Mouse (Mus musculus) intestine, postnatal 0 days (tissue): ENCODE measurements around the gene Cyp2d26. TPM values are rescaled to one million over a fixed set of nuclear protein-coding genes. Genes with fewer than 3 reads are reported as not detected.

ENCODE experiments used
- ATAC-seq: fragments of 200-750 bp; cut with Nextera tagmentation; 2 replicates; pipeline ENCODE4 v1.8.0; 2017; ENCODE audit warnings: mild to moderate bottlenecking, moderate TSS enrichment, moderate library complexity
- H3K27ac ChIP-seq: fragments of 300-500 bp; sonication (generic); 2 replicates; pipeline ENCODE4 v1.5.1; 2014; ENCODE audit warnings: mild to moderate bottlenecking, low read depth, low read length, moderate library complexity
- H3K27me3 ChIP-seq: fragments of 300-500 bp; sonication (generic); replicated peaks from 2 replicates; pipeline ENCODE4 v1.6.1; 2014; ENCODE audit warnings: low read length, mixed read lengths; ENCODE audit not compliant: control insufficient read depth, insufficient read depth
- H3K36me3 ChIP-seq: fragments of 300-500 bp; sonication (generic); 2 replicates; pipeline ENCODE4 v1.6.1; 2014; ENCODE audit warnings: mild to moderate bottlenecking, moderate library complexity; ENCODE audit not compliant: control insufficient read depth, insufficient read depth
- H3K4me1 ChIP-seq: fragments of 300-500 bp; sonication (generic); replicated peaks from 2 replicates; pipeline ENCODE4 v1.6.1; 2014; ENCODE audit warnings: antibody characterized with exemption, low read length, mixed read lengths; ENCODE audit not compliant: control insufficient read depth, insufficient read depth
- H3K4me2 ChIP-seq: fragments of 300-500 bp; sonication (generic); replicated peaks from 2 replicates; pipeline ENCODE4 v1.6.1; 2014; ENCODE audit warnings: low read depth, mild to moderate bottlenecking, moderate library complexity
- H3K4me3 ChIP-seq: fragments of 300-500 bp; sonication (generic); 2 replicates; pipeline ENCODE4 v1.5.1; 2014; ENCODE audit warnings: low read depth, low read length
- H3K9ac ChIP-seq: fragments of 300-500 bp; sonication (generic); 2 replicates; pipeline ENCODE4 v1.6.1; 2014; ENCODE audit warnings: mild to moderate bottlenecking, low read depth, low read length
- H3K9me3 ChIP-seq: fragments of 300-500 bp; sonication (generic); 2 replicates; pipeline ENCODE4 v1.6.1; 2016; ENCODE audit warnings: mixed run types; ENCODE audit not compliant: control insufficient read depth
- CTCF ChIP-seq: sonication (generic); IDR thresholded peaks from 2 replicates; pipeline ENCODE4 v1.5.1; 2016; ENCODE audit warnings: low read depth, mild to moderate bottlenecking, control low read depth, antibody characterized with exemption, moderate library complexity
- WGBS: fragments of 180-500 bp; shearing (Covaris S2); extraction: QIAGEN DNeasy Blood & Tissue Kit; methylation state at CpG from one replicate; pipeline ENCODE4 v1.1.7; 2014; 5-methylcytosine and 5-hydroxymethylcytosine counted together
- polyA plus RNA-seq: library from polyadenylated mRNA; unstranded; fragments of >200 nt; fragmentation: Nextera tagmentation; extraction: Ambion mirVana; gene quantifications from 2 replicates; pipeline ENCODE4 v1.2.1, GENCODE M21; 2015

The Cyp2d26 gene
- polyA plus RNA-seq, 1 experiment from 2014 or later, result 87.1 TPM

- Histone ChIP-seq H3K27me3 (no peaks in the 10 kb centered on the region), H3K27ac (no peak overlapping the region), H3K9me3 (no peaks in the 10 kb centered on the region), H3K36me3 (peaks cover 25% of the 10 kb centered on the region), H3K4me2 (no peak overlapping the region), H3K4me3 (no peak overlapping the region), H3K4me1 (no peaks in the 10 kb centered on the region), H3K9ac (no peak overlapping the region)
- TF ChIP-seq CTCF, result peak; percentile 94
- WGBS, result 59% methylated on average over 4 of the region's 4 CpGs
- ATAC-seq, result peak; percentile 49; the same call in 1 of the 2 replicates
These were observed 20.7 kb upstream of the Cyp2d26 start for GRCm38 (mm10) chr15:82814806-82815205.

DNA sequence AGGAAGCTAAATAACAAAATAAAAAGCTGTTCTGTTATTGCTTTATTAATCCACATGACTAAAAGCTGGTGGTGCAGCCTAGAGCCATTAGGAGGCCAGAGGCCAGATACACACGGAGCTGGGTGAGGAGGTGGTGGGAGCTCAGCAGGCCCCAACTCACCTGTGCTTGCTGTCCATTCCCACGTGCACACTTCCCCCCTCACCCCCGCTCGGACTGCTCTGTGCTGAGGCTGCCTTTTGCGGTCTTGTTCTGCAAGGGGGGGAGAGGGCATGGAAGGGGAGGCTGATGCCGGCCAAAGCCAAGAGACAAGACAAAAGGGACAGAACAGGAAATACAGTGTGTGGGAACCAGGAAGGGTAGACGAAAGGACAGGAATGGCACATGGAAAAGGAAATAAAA lies 20.2 kb upstream of the Cyp2d26 start:
- no peak overlapping the region for H3K9ac ChIP-seq
- no peak for TF ChIP-seq CTCF
- H3K27ac ChIP-seq, result no peak overlapping the region
- H3K9me3 ChIP-seq, result no peaks in the 10 kb centered on the region
- H3K4me3 ChIP-seq, result no peak overlapping the region
- H3K36me3 ChIP-seq, result peaks cover 29% of the 10 kb centered on the region
- H3K4me2 ChIP-seq, result no peak overlapping the region
- no peaks in the 10 kb centered on the region for H3K27me3 ChIP-seq
- H3K4me1 ChIP-seq, result no peaks in the 10 kb centered on the region
- WGBS, result 82% methylated on average over 7 of the region's 7 CpGs
- ATAC-seq, result no peak

DNA sequence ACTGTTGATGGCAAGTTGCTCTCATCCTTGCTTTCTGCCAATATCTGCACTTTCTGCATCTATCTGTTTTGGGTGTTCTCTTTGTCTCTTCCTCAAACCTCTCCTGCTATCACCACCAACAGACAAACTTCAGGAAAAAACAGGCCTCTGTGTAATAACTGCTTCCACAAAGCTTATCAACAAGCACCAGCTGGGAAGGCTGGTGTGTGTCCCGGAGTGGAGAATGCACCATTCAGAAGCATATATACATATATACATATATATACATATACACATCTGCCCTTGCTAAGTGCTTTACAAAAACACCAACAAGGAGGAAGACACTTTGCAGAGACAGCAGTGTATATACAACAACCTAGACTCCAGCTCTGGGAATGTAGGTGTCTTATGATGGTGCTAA lies 16.5 kb upstream of the Cyp2d26 start:
- no peak overlapping the region for H3K4me2 ChIP-seq
- no peak for ATAC-seq
- H3K27ac ChIP-seq, result no peak overlapping the region
- H3K4me1 ChIP-seq, result no peaks in the 10 kb centered on the region
- peaks cover 25% of the 10 kb centered on the region for H3K36me3 ChIP-seq
- no peak overlapping the region for H3K4me3 ChIP-seq
- 70% methylated on average over 1 of the region's 1 CpGs for WGBS
- H3K9ac ChIP-seq, result no peak overlapping the region
- H3K9me3 ChIP-seq, result no peaks in the 10 kb centered on the region
- no peaks in the 10 kb centered on the region for H3K27me3 ChIP-seq
- no peak for TF ChIP-seq CTCF

DNA sequence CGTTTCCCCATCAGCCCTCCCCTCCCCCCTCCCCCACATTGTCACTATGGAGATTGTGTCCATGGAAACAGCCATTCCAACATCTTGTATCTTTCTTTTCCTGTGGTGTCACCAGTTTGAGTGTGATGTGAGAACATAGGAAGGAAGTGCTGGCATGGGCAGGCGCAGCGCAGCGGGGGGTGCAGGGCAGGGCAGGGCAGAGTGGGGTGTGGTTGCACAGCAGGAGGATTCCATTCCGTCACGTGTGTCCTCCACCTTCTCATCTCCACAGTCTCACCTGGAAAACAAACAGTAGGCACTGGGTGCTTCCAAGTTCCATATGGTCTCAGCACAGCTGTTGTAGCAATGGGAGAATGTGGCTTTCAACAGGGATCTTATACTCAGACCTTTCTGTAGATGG lies 15.4 kb upstream of the Cyp2d26 start:
- Histone ChIP-seq H3K9me3 (no peaks in the 10 kb centered on the region), H3K27me3 (no peaks in the 10 kb centered on the region), H3K4me3 (no peak overlapping the region), H3K9ac (no peak overlapping the region), H3K4me1 (no peaks in the 10 kb centered on the region), H3K4me2 (no peak overlapping the region), H3K36me3 (peaks cover 22% of the 10 kb centered on the region), H3K27ac (no peak overlapping the region)
- no peak for TF ChIP-seq CTCF
- ATAC-seq, result no peak
- 73% methylated on average over 6 of the region's 6 CpGs for WGBS

DNA sequence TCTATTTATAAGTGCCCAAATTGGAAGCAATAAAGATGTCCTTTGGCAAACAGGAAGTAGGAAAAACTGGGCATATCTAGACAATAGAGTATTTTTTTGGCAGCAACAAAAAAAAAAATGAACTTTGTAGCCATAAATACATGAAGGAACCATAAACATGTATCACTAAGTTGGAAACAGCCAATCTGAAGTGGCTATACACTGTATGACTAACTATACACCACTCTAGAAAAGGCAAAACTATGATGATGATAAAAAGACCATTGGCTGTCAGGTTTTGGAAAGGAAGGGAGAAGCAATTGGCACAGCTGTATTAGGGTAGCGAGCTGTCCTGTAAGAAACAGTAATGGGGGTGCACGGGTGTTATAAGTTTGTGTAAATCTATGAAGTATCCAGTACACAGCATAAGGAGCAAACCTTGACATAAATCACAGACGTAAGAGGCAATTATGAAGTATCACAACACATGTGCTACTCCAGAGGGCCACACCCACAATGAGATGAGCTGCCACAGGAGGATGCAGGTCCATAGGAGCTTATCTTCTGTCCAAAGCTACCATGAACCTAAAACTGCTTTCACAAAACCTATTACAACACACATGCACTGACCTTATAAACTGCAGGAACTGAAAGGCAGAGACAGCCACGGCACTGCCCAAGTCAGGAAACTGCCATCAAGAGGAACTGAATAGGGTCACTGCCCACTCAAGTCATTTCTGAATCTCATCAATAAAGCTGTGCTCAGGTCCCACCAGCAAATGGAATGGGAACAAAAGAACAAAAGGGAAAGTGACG lies 13.1 kb upstream of the Cyp2d26 start:
- H3K27ac ChIP-seq, result no peak overlapping the region
- 66% methylated on average over 5 of the region's 5 CpGs for WGBS
- no peak overlapping the region for H3K4me3 ChIP-seq
- peaks cover 22% of the 10 kb centered on the region; the same call in 1 of the 2 replicates for H3K36me3 ChIP-seq
- no peak for TF ChIP-seq CTCF
- H3K4me2 ChIP-seq, result no peak overlapping the region
- peak; percentile 64 for ATAC-seq
- no peak overlapping the region for H3K9ac ChIP-seq
- H3K27me3 ChIP-seq, result no peaks in the 10 kb centered on the region
- no peaks in the 10 kb centered on the region for H3K9me3 ChIP-seq
- H3K4me1 ChIP-seq, result no peaks in the 10 kb centered on the region

DNA sequence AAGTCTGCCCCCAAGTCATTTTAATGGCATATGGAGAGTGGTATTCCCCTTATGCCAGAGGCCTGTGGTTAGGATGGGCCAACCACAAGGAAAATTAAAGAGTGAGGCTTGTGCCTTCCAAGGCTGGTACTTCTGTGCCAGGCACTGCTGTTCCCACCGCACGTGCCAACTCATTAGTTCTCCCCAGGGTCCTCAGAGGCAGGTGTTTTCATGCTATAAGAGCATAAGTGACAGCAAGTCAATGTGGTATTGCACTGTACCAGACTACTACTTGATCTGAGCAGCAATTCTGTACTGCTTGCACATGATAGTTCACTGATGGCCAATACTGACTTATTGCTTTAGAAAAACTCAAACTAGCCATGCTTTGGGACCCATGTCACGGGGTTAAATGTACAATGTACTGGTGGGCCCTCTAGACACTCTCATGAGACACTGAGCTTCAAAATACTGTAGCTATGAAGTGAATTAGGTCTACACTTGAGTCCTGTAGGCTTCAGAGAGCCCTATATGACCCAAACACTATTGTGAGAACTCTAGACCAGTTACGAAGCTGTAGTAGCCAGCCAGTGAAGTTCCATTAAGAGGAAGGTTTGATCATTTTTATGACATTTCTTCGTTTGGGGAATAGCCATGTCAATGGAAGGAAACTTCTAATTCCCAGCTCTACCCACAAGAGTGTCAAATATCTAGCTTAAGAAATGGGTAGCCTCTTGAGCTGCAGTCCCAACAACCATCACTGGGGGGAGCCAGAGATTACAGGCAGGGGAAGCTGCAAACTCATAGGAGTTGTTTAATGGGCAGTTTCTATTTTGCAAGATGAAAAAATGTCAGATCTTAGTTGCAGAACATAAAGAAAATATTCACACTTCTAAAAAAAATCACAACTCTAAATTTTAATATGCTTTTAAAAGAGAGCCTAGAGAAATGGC lies 10.9 kb upstream of the Cyp2d26 start:
- Histone ChIP-seq H3K4me2 (no peak overlapping the region), H3K9ac (no peak overlapping the region), H3K36me3 (peaks cover 6% of the 10 kb centered on the region; the same call in 1 of the 2 replicates), H3K4me1 (no peaks in the 10 kb centered on the region), H3K27ac (no peak overlapping the region), H3K4me3 (no peak overlapping the region), H3K27me3 (no peaks in the 10 kb centered on the region), H3K9me3 (no peaks in the 10 kb centered on the region)
- 76% methylated on average over 5 of the region's 5 CpGs for WGBS
- ATAC-seq, result no peak
- peak; percentile 94 for TF ChIP-seq CTCF
